Mouse (Mus musculus) left cerebral cortex, postnatal 25 days (tissue): ENCODE results near the gene Ifi207. TPM values are rescaled to one million over a fixed set of nuclear protein-coding genes. Genes with fewer than 3 reads are reported as not detected.
"Not testable (repeated sequence)": the region's sequence is repeated elsewhere in the genome, so short reads cannot be mapped to it uniquely, and the experiment has no call there.

Source experiments
- DNase-seq, 2 experiments: peaks; one replicate each; pipeline ENCODE4 v3.0.0; 2022; ENCODE audit warnings: low spot score in 2 of 2, mixed read lengths in 1 of 2
- intact Hi-C: fragments of 180-260 bp; cut with DNase I; formaldehyde crosslinking; loops from one replicate; pipeline ENCODE4 v1.15.1; 2025
- total RNA-seq, 2 experiments: library from RNA; stranded (reverse); gene quantifications; 2 replicates each; pipeline ENCODE4 v1.2.3; 2021

The Ifi207 gene
- total RNA-seq, result under 1 TPM; 0.09 to 0.18 TPM

GRCm38 (mm10) chr1:173741656-173742055, at the start of gene Ifi207:
Gene Ifi207 (minus strand): TSS chr1:173741747.
- intact Hi-C loops, result no loop called here

GRCm38 (mm10) chr1:173773457-173773856, 31.9 kb upstream of the Ifi207 start:
- DNase-seq, intact Hi-C loops: not testable (repeated sequence)

More at GRCm38 (mm10) chr1:173741656-173742055, at the start of gene Ifi207:
- no peak for DNase-seq

- intact Hi-C loops, DNase-seq: not testable (repeated sequence)
These were observed 25.5 kb upstream of the Ifi207 start, which contains the start of gene Ifi204 for GRCm38 (mm10) chr1:173766848-173767617. Gene Ifi204 (minus strand): TSS chr1:173766943.

- intact Hi-C loops, DNase-seq: not testable (repeated sequence)
These were observed 18.5 kb upstream of the Ifi207 start for GRCm38 (mm10) chr1:173760032-173760431.

GRCm38 (mm10) chr1:173742262-173742661, 715 bp upstream of the Ifi207 start:
- no peak for DNase-seq
- intact Hi-C loops, result no loop called here

GRCm38 (mm10) chr1:173740537-173740936, 1.0 kb downstream of the Ifi207 start:
- intact Hi-C loops, result no loop called here
- DNase-seq, result no peak

GRCm38 (mm10) chr1:173736986-173737385, 4.6 kb downstream of the Ifi207 start:
- intact Hi-C loops, result no loop called here
- DNase-seq, result peak; percentile 2 to 51

- intact Hi-C loops, DNase-seq: not testable (repeated sequence)
These were observed 6.5 kb downstream of the Ifi207 start for GRCm38 (mm10) chr1:173735015-173735414.

- DNase-seq, result no peak
These were observed 8.3 kb downstream of the Ifi207 start for GRCm38 (mm10) chr1:173733219-173733618.

GRCm38 (mm10) chr1:173694270-173694669, 47.3 kb downstream of the Ifi207 start:
- intact Hi-C loops, result no loop called here
- peak in 1 of 2 experiments; percentile 3 for DNase-seq

More at GRCm38 (mm10) chr1:173733219-173733618, 8.3 kb downstream of the Ifi207 start:
- intact Hi-C loops, result no loop called here

GRCm38 (mm10) chr1:173678605-173679004, 62.9 kb downstream of the Ifi207 start:
- DNase-seq, intact Hi-C loops: not testable (repeated sequence)

GRCm38 (mm10) chr1:173673458-173674097, 68.0 kb downstream of the Ifi207 start, which contains the start of gene Ifi208:
Gene Ifi208 (plus strand): TSS chr1:173673675.
- intact Hi-C loops, DNase-seq: not testable (repeated sequence)

Other genes with a start within 250 kb of the Ifi207 start
- not detected for gene Ifi214, start 205.8 kb downstream of the Ifi207 start, total RNA-seq
- gene Ifi213, start 142.5 kb downstream of the Ifi207 start, total RNA-seq, result not detected
- gene Ifi209, start 110.8 kb downstream of the Ifi207 start, total RNA-seq, result not detected
- not detected for gene Ifi208, start 68.1 kb downstream of the Ifi207 start, total RNA-seq
- gene Ifi204, start 25.2 kb upstream of the Ifi207 start, total RNA-seq, result under 1 TPM in 1 of 2 experiments, not detected in 1; 0.34 TPM
- gene Ifi211, start 171.3 kb upstream of the Ifi207 start, total RNA-seq, result not detected
- gene Mndal, start 200.7 kb upstream of the Ifi207 start, total RNA-seq, result 1 to 10 TPM in 1 of 2 experiments, under 1 TPM in 1; 0.78 to 1.5 TPM
- gene Ifi203, start 200.9 kb upstream of the Ifi207 start, total RNA-seq, result under 1 TPM; 0.55 to 0.69 TPM
- gene Ifi202b, start 241.0 kb upstream of the Ifi207 start, total RNA-seq, result not detected